Mouse (Mus musculus) cerebellum, adult 9-11 months (tissue): ENCODE measurements around the gene Phf12.

ENCODE experiments used
- DNase-seq: peaks from one replicate; pipeline ENCODE4 v3.0.0; 2022

Phf12 gene

DNA sequence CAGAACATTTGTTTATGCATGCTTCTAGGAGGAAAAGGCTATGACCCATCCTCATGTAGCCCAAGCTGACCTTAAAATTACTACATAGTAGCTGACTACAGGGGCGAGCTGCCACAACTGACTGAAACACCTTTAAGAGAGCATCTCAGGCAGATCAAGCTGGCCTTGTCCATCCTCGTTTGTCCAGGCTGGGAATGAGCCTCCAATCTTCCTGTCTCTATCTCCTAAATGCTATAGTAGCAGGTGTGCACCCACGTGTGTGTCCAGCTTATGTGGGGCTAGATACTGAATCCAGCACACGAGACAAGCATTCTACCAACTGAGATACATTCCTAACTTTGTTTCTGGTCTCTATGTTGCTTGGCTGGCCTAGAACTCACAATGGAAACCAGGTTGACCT lies 92.1 kb downstream of the Phf12 start:
- DNase-seq, result no peak
